Comparison of ENCODE assay signal across 7 mouse cellular contexts in genomic region chr9:7184897-7185291, GRCm38 (mm10). TPM values are rescaled to one million over a fixed set of nuclear protein-coding genes. Genes with fewer than 3 reads are reported as not detected.
A peak's percentile ranks its signal among the peaks of the same experiment; 100 is the strongest.
DNase-seq lines count a peak whose midpoint lies in the region; ATAC-seq lines count a peak whose summit lies in the region.

No protein-coding gene starts in this region.

- peak overlapping the region; percentile 86 for H3K9ac ChIP-seq in forebrain, embryonic 11.5 days (ENCODE audit: low read length)
- peak overlapping the region; percentile 97 for H3K9ac ChIP-seq in hindbrain, embryonic 16.5 days (ENCODE audit: low read depth, low read length)
- H3K9ac ChIP-seq in liver, embryonic 13.5 days, result peak overlapping the region; percentile 95
- peak overlapping the region; percentile 89 for H3K9ac ChIP-seq in neural tube, embryonic 13.5 days

- peak overlapping the region; percentile 89 for H3K4me3 ChIP-seq in forebrain, embryonic 11.5 days (ENCODE audit: low read depth, low read length)
- peak overlapping the region; percentile 99 for H3K4me3 ChIP-seq in hindbrain, embryonic 16.5 days (ENCODE audit: low read length)
- peak overlapping the region; percentile 93 for H3K4me3 ChIP-seq in liver, embryonic 13.5 days (replicated peaks)
- H3K4me3 ChIP-seq in neural tube, embryonic 13.5 days, result peak overlapping the region; percentile 80

- peak; percentile 79 for ATAC-seq in forebrain, embryonic 11.5 days (replicated peaks; ENCODE audit: low FRiP score)
- peak; percentile 74 for ATAC-seq in hindbrain, embryonic 16.5 days
- ATAC-seq in liver, embryonic 13.5 days (ENCODE audit: low read depth), result peak; percentile 81
- peak; percentile 88 for ATAC-seq in neural tube, embryonic 13.5 days (ENCODE audit: low read depth)

- H3K4me2 ChIP-seq in forebrain, embryonic 11.5 days (ENCODE audit: low read depth, low read length, severe bottlenecking), result peak overlapping the region; percentile 84
- H3K4me2 ChIP-seq in hindbrain, embryonic 16.5 days (ENCODE audit: low read length), result peak overlapping the region; percentile 91
- peak overlapping the region; percentile 84 for H3K4me2 ChIP-seq in liver, embryonic 13.5 days
- H3K4me2 ChIP-seq in neural tube, embryonic 13.5 days, result peak overlapping the region; percentile 96

- peak; percentile 22 for DNase-seq in right cerebral cortex, adult 18-20 months
- no peak for DNase-seq in right cerebral cortex, postnatal 25 days
- peak; percentile 28 for DNase-seq in adrenal gland, postnatal 25 days
- no peak for DNase-seq in forebrain, embryonic 11.5 days (ENCODE audit: low spot score)
- peak; percentile 36 for DNase-seq in liver, embryonic 13.5 days

- no peaks in the 10 kb centered on the region for H3K4me1 ChIP-seq in forebrain, embryonic 11.5 days (replicated peaks; ENCODE audit: control insufficient read depth, insufficient read depth, low read length)
- H3K4me1 ChIP-seq in hindbrain, embryonic 16.5 days (ENCODE audit: control insufficient read depth, insufficient read depth, low read depth, low read length), result peaks cover 18% of the 10 kb centered on the region
- H3K4me1 ChIP-seq in liver, embryonic 13.5 days (replicated peaks), result peaks cover 27% of the 10 kb centered on the region
- peaks cover 30% of the 10 kb centered on the region for H3K4me1 ChIP-seq in neural tube, embryonic 13.5 days (replicated peaks)

- WGBS in forebrain, embryonic 11.5 days, result under 1% methylated on average over 24 of the region's 31 CpGs
- WGBS in hindbrain, embryonic 16.5 days, result under 1% methylated on average over 26 of the region's 31 CpGs
- WGBS in liver, embryonic 13.5 days (ENCODE audit: insufficient replicate concordance), result under 1% methylated on average over 25 of the region's 31 CpGs
- under 1% methylated on average over 23 of the region's 31 CpGs for WGBS in neural tube, embryonic 13.5 days

- no peaks in the 10 kb centered on the region for H3K9me3 ChIP-seq in forebrain, embryonic 11.5 days (ENCODE audit: control insufficient read depth, low read length)
- H3K9me3 ChIP-seq in hindbrain, embryonic 16.5 days (ENCODE audit: control insufficient read depth, low read length), result no peaks in the 10 kb centered on the region
- H3K9me3 ChIP-seq in liver, embryonic 13.5 days (replicated peaks), result no peaks in the 10 kb centered on the region
- no peaks in the 10 kb centered on the region for H3K9me3 ChIP-seq in neural tube, embryonic 13.5 days

- H3K27ac ChIP-seq in forebrain, embryonic 11.5 days (ENCODE audit: low read depth, low read length), result peak overlapping the region; percentile 89
- H3K27ac ChIP-seq in hindbrain, embryonic 16.5 days (ENCODE audit: low read depth, low read length), result peak overlapping the region; percentile 93
- H3K27ac ChIP-seq in liver, embryonic 13.5 days, result peak overlapping the region; percentile 94
- H3K27ac ChIP-seq in neural tube, embryonic 13.5 days (replicated peaks), result peak overlapping the region; percentile 94

- H3K27me3 ChIP-seq in forebrain, embryonic 11.5 days (ENCODE audit: control insufficient read depth, insufficient read depth, low read length), result no peaks in the 10 kb centered on the region
- H3K27me3 ChIP-seq in hindbrain, embryonic 16.5 days (replicated peaks; ENCODE audit: control insufficient read depth, insufficient read depth, low read length), result no peaks in the 10 kb centered on the region
- H3K27me3 ChIP-seq in liver, embryonic 13.5 days, result no peaks in the 10 kb centered on the region
- H3K27me3 ChIP-seq in neural tube, embryonic 13.5 days, result no peaks in the 10 kb centered on the region

- no peaks in the 10 kb centered on the region; the same call in 1 of the 2 replicates for H3K36me3 ChIP-seq in forebrain, embryonic 11.5 days (ENCODE audit: control insufficient read depth, insufficient read depth, low read length)
- H3K36me3 ChIP-seq in hindbrain, embryonic 16.5 days (ENCODE audit: control insufficient read depth, insufficient read depth, low read length), result no peaks in the 10 kb centered on the region
- H3K36me3 ChIP-seq in liver, embryonic 13.5 days, result peaks cover 7% of the 10 kb centered on the region
- H3K36me3 ChIP-seq in neural tube, embryonic 13.5 days, result peaks cover 9% of the 10 kb centered on the region

RNA-seq across cellular contexts. Expression of gene Dcun1d5, which starts 0.6 kb away (rescaled TPM):
- total RNA-seq in adrenal gland, postnatal 25 days (2021), result 78.8 and 86.4 TPM in 2 replicates
- 140 and 141 TPM in 2 replicates for polyA plus RNA-seq in forebrain, embryonic 11.5 days (2014; fragmentation: Nextera tagmentation; extraction: Ambion mirVana)
- polyA plus RNA-seq in hindbrain, embryonic 16.5 days (2015; fragmentation: Nextera tagmentation; extraction: Ambion mirVana), result 91.8 and 94.2 TPM in 2 replicates
- polyA plus RNA-seq in liver, embryonic 13.5 days (2015; fragmentation: Nextera tagmentation; extraction: Ambion mirVana), result 82.6 and 94.8 TPM in 2 replicates
- 124 and 127 TPM in 2 replicates for polyA plus RNA-seq in neural tube, embryonic 13.5 days (2015; fragmentation: Nextera tagmentation; extraction: Ambion mirVana)

RNA-seq across cellular contexts. Expression of gene Dync2h1, which starts 0.6 kb away (rescaled TPM):
- total RNA-seq in adrenal gland, postnatal 25 days (2021), result 19.1 and 19.2 TPM in 2 replicates
- polyA plus RNA-seq in forebrain, embryonic 11.5 days (2014; fragmentation: Nextera tagmentation; extraction: Ambion mirVana), result 27.8 and 34.8 TPM in 2 replicates
- 17.7 and 18.7 TPM in 2 replicates for polyA plus RNA-seq in hindbrain, embryonic 16.5 days (2015; fragmentation: Nextera tagmentation; extraction: Ambion mirVana)
- polyA plus RNA-seq in liver, embryonic 13.5 days (2015; fragmentation: Nextera tagmentation; extraction: Ambion mirVana), result 2.2 and 3.0 TPM in 2 replicates
- 14.8 and 17.8 TPM in 2 replicates for polyA plus RNA-seq in neural tube, embryonic 13.5 days (2015; fragmentation: Nextera tagmentation; extraction: Ambion mirVana)

Comparison
In these comparisons a context has a peak if more than half of its experiments do, and no peak if none do; other contexts are left out.
1. DNase-seq: peak in right cerebral cortex, adult 18-20 months (single experiment), adrenal gland, postnatal 25 days (single experiment) and liver, embryonic 13.5 days (single experiment); none in right cerebral cortex, postnatal 25 days (single experiment) and forebrain, embryonic 11.5 days (single experiment).
2. Peak in every context shown above with its lines, with median percentiles within 50 percentile points of each other: ATAC-seq, H3K27ac ChIP-seq, H3K4me2 ChIP-seq, H3K4me3 ChIP-seq and H3K9ac ChIP-seq.